Mouse (Mus musculus) heart, adult 2 months (tissue): ENCODE results near the gene Odf2l. TPM values are rescaled to one million over a fixed set of nuclear protein-coding genes. Genes with fewer than 3 reads are reported as not detected.

Experiments
- DNase-seq, 2 experiments: peaks; one replicate each; pipeline ENCODE4 v3.0.0; 2021
- H3K27ac ChIP-seq: fragments of 200-600 bp; 2 replicates; pipeline ENCODE4 v1.8.1; 2022
- H3K27me3 ChIP-seq: fragments of 200-500 bp; 2 replicates; pipeline ENCODE4 v1.6.1; 2012; ENCODE audit warnings: mild to moderate bottlenecking, low read length, inconsistent platforms, mixed read lengths; ENCODE audit not compliant: control insufficient read depth, insufficient read depth
- H3K36me3 ChIP-seq: fragments of 200-500 bp; 2 replicates; pipeline ENCODE4 v1.6.1; 2012; ENCODE audit warnings: low read length, inconsistent platforms; ENCODE audit not compliant: control insufficient read depth, insufficient read depth
- H3K4me1 ChIP-seq: fragments of 200-500 bp; 2 replicates; pipeline ENCODE4 v1.6.1; 2011; ENCODE audit warnings: low read length; ENCODE audit not compliant: control insufficient read depth, insufficient read depth
- H3K4me3 ChIP-seq: fragments of 200-600 bp; 2 replicates; pipeline ENCODE4 v1.8.1; 2022
- H3K79me2 ChIP-seq: fragments of 200-500 bp; replicated peaks from 2 replicates; pipeline ENCODE4 v1.6.1; 2012; ENCODE audit warnings: mild to moderate bottlenecking, inconsistent platforms, low read length, moderate library complexity, mixed read lengths; ENCODE audit not compliant: control insufficient read depth, insufficient read depth
- H3K9ac ChIP-seq: fragments of 200-500 bp; 2 replicates; pipeline ENCODE4 v1.6.1; 2012; ENCODE audit warnings: low read depth, mild to moderate bottlenecking, control low read depth, inconsistent platforms, low read length, mixed read lengths
- CTCF ChIP-seq: fragments of 200-600 bp; IDR thresholded peaks from 2 replicates; pipeline ENCODE4 v1.8.1; 2022; ENCODE audit warnings: antibody characterized with exemption, mild to moderate bottlenecking, moderate library complexity
- EP300 ChIP-seq: fragments of 200-500 bp; IDR thresholded peaks from 2 replicates; pipeline ENCODE4 v1.6.1; 2011; ENCODE audit warnings: low read depth, low read length, control low read depth; ENCODE audit not compliant: insufficient read depth
- POLR2A ChIP-seq: fragments of 200-500 bp; IDR thresholded peaks from 2 replicates; pipeline ENCODE4 v1.6.1; 2011; ENCODE audit warnings: mild to moderate bottlenecking, low read depth, low read length, control low read depth; ENCODE audit not compliant: insufficient read depth
- WGBS: fragments of 180-500 bp; shearing (Covaris S2); methylation state at CpG from one replicate; pipeline ENCODE4 v1.1.7; 2018; 5-methylcytosine and 5-hydroxymethylcytosine counted together
- intact Hi-C: fragments of 180-260 bp; cut with DNase I; formaldehyde crosslinking; loops from one replicate; pipeline ENCODE4 v1.15.1; 2025
- polyA plus RNA-seq: library from polyadenylated mRNA; depleted of rRNA; stranded (reverse); fragments of >200 nt; gene quantifications from 2 replicates; pipeline ENCODE4 v1.2.3, GENCODE M21; 2012
- total RNA-seq, 2 experiments: library from RNA; stranded (reverse); gene quantifications; 2 replicates each; pipeline ENCODE4 v1.2.3; 2021

Odf2l gene
- total and polyA plus RNA-seq, 3 experiments, result 2.6 to 13.2 (median 10.1) TPM

DNA sequence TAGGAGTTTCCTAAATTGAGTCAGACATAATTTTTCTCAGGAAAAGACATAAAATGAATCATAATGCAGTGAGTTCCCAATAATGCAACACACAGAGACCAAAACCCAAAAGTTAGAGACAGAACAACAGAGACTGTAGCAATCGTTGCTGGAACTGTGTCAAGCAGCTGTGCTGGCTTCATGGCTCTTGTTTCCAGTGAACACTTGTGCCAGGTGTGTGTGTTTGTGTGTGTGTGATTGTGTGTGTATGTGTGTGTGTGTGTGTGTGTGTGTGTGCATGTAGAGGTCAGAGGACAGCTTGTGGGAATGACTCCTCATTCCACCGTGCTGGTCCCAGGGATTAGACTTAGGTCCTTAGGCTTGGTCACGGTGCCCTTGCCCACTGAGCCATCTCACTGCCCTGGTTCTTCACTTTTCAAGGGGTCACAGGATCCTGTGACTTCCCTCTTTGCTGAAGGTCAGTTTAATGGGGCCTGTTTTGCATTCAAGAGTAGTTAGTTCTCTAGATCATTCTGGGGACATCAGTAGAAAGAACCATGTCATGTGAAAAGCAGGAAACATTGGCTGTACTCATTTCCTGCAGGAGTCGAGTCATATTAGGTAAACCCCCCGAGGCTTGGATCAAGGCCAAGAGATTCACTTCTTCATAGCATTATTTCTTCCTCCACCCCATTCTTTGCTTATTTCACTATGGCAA, 13.2 kb upstream of the Odf2l start:
- Histone ChIP-seq H3K79me2 (no peaks in the 10 kb centered on the region), H3K27me3 (no peaks in the 10 kb centered on the region), H3K4me1 (peaks cover 10% of the 10 kb centered on the region), H3K4me3 (no peak overlapping the region), H3K36me3 (no peaks in the 10 kb centered on the region; the same call in none of the 2 replicates), H3K27ac (no peak overlapping the region; the same call in 1 of the 2 replicates), H3K9ac (no peak overlapping the region)
- no peak for TF ChIP-seq POLR2A
- TF ChIP-seq CTCF, result no peak
- TF ChIP-seq EP300, result no peak
- DNase-seq, result no peak
- 35% methylated on average over 5 of the region's 5 CpGs for WGBS
- intact Hi-C loops, result no loop called here

DNA sequence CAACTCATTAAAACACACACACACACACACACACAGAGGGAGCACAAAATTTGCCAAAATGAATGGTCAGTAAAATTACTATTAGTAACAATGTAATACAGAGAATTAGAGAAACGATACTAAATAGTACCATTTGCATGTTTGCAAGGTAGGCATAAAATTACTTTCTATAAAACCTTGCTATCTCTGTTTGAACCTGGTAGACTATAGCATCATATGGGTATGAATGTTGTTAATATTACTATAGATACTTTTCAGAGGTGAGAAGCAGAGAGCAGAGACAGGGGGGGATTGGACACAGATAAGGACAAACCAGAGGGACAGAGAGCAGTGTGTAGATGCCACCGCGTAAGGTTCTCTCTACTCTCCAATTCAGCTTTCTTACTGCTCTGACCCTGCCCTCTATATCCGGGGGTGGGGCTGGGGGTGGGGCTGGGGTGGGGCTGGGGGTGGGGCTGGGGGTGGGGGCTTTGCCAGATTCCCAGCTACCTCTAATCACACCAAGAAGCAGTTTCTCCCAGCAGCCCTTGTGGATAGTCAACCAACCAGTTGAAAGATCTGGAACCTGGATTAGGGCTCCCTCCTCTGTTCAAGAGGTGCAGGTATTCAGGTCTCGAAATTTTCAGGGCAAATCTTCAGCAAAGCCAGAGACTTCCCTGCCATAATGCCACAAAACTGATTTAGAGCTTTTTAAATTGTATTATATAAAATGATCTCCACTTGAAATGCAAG, 12.4 kb upstream of the Odf2l start:
- H3K79me2 ChIP-seq, result no peaks in the 10 kb centered on the region
- H3K36me3 ChIP-seq, result no peaks in the 10 kb centered on the region; the same call in none of the 2 replicates
- no peak overlapping the region for H3K4me3 ChIP-seq
- intact Hi-C loops, result no loop called here
- TF ChIP-seq CTCF, result peak; percentile 50
- TF ChIP-seq EP300, result no peak
- H3K9ac ChIP-seq, result no peak overlapping the region
- peaks cover 10% of the 10 kb centered on the region for H3K4me1 ChIP-seq
- H3K27ac ChIP-seq, result no peak overlapping the region; the same call in 1 of the 2 replicates
- no peak for DNase-seq
- H3K27me3 ChIP-seq, result no peaks in the 10 kb centered on the region
- 45% methylated on average over 5 of the region's 5 CpGs for WGBS

DNA sequence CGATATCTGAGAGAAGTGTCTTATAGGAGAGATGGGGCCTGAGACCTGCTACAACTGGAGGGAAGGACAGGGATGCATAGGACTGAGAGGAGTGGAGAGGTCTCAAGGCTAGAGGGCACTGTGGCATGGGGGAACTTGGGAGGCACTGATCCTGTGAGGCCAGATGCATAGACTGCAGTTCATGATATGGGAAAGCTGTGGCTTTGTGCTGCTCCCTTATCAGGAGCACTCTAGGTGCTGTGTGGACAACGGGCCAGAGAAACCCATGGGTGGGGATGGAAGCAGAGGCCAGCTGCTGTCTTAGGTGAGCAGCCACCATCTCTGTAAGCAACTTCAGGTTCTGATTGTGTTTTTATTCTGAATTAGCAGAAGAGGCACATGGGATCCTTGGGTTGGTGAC, 3.2 kb upstream of the Odf2l start:
- WGBS, result 85% methylated on average over 2 of the region's 2 CpGs
- Histone ChIP-seq H3K9ac (no peak overlapping the region), H3K4me3 (no peak overlapping the region), H3K27ac (no peak overlapping the region), H3K27me3 (no peaks in the 10 kb centered on the region), H3K4me1 (peaks cover 4% of the 10 kb centered on the region; the same call in 1 of the 2 replicates), H3K36me3 (no peaks in the 10 kb centered on the region; the same call in 1 of the 2 replicates), H3K79me2 (no peaks in the 10 kb centered on the region)
- DNase-seq, result no peak
- intact Hi-C loops, result no loop called here
- no peak for TF ChIP-seq POLR2A
- TF ChIP-seq CTCF, result no peak
- TF ChIP-seq EP300, result no peak

GRCm38 (mm10) chr3:145117637-145118036, 751 bp upstream of the Odf2l start:
- no peak for TF ChIP-seq CTCF
- no peak for TF ChIP-seq EP300
- no peak for TF ChIP-seq POLR2A
- DNase-seq, result no peak
- no peaks in the 10 kb centered on the region; the same call in 1 of the 2 replicates for H3K36me3 ChIP-seq
- WGBS, result 74% methylated on average over 10 of the region's 10 CpGs
- H3K9ac ChIP-seq, result no peak overlapping the region
- H3K4me3 ChIP-seq, result peak overlapping the region; percentile 94
- no peaks in the 10 kb centered on the region for H3K79me2 ChIP-seq
- no peaks in the 10 kb centered on the region for H3K27me3 ChIP-seq
- H3K4me1 ChIP-seq, result peaks cover 4% of the 10 kb centered on the region; the same call in 1 of the 2 replicates
- intact Hi-C loops, result no loop called here
- peak overlapping the region; percentile 95 for H3K27ac ChIP-seq

- DNase-seq, result no peak
- H3K27me3 ChIP-seq, result no peaks in the 10 kb centered on the region
- peak overlapping the region; percentile 94 for H3K4me3 ChIP-seq
- 2% methylated on average over 14 of the region's 14 CpGs for WGBS
- intact Hi-C loops, result no loop called here
- H3K4me1 ChIP-seq, result peaks cover 4% of the 10 kb centered on the region; the same call in 1 of the 2 replicates
- H3K79me2 ChIP-seq, result no peaks in the 10 kb centered on the region
- TF ChIP-seq CTCF (no peak), EP300 (no peak), POLR2A (no peak)
- peak overlapping the region; percentile 95 for H3K27ac ChIP-seq
- H3K36me3 ChIP-seq, result no peaks in the 10 kb centered on the region; the same call in 1 of the 2 replicates
- H3K9ac ChIP-seq, result peak overlapping the region; percentile 89
These were observed 592 bp downstream of the Odf2l start for GRCm38 (mm10) chr3:145119002-145119358.

DNA sequence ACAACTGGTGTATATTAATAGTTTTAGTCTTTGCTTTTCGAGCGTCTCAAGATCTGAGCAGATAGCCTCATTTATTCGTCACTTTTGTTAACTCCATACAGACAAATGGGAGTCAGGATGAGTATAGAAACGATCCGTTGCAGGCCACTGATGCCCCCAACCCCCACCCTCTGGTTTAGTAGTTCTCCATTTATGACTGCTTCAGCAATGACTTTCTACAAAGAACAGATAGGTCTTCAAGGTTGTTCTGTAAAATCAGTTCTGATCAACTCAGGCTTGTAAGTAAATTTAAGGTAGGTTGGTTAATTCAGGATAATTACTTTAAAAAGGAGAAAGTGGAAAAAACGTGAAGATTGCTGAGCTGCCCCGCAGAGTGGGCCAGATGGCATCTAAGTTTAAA, 1.0 kb downstream of the Odf2l start:
- H3K4me3 ChIP-seq, result peak overlapping the region; percentile 94

More for the DNA sequence above, 1.0 kb downstream of the Odf2l start:
- no peaks in the 10 kb centered on the region for H3K27me3 ChIP-seq
- peaks cover 3% of the 10 kb centered on the region; the same call in 1 of the 2 replicates for H3K4me1 ChIP-seq
- no peaks in the 10 kb centered on the region for H3K79me2 ChIP-seq
- TF ChIP-seq POLR2A (no peak), EP300 (no peak), CTCF (no peak)
- no peak overlapping the region for H3K27ac ChIP-seq
- no peak for DNase-seq
- H3K9ac ChIP-seq, result no peak overlapping the region
- intact Hi-C loops, result no loop called here
- no peaks in the 10 kb centered on the region; the same call in 1 of the 2 replicates for H3K36me3 ChIP-seq
- 65% methylated on average over 7 of the region's 7 CpGs for WGBS
